Mouse (Mus musculus) CH12.LX (cell line): ENCODE measurements around the gene Parm1. TPM values are rescaled to one million over a fixed set of nuclear protein-coding genes. Genes with fewer than 3 reads are reported as not detected.

Source experiments
- DNase-seq: peaks from one replicate; pipeline ENCODE4 v3.0.0-alpha.2; 2013; ENCODE audit errors: extremely low read depth
- H3K27ac ChIP-seq: 2 replicates; pipeline ENCODE4 v1.5.1; 2012; ENCODE audit warnings: low read depth, mild to moderate bottlenecking, control low read depth, moderate library complexity; ENCODE audit not compliant: insufficient read depth
- H3K27me3 ChIP-seq: replicated peaks from 2 replicates; pipeline ENCODE3; 2012; ENCODE audit warnings: inconsistent platforms
- H3K36me3 ChIP-seq, 2 experiments: replicated peaks in 1 of 2; 2 replicates each; pipeline versions ENCODE3 to v1.6.1; 2012; ENCODE audit warnings: inconsistent platforms in 1 of 2, low read length in 1 of 2, mild to moderate bottlenecking in 1 of 2, mixed read lengths in 1 of 2, moderate library complexity in 1 of 2; ENCODE audit not compliant: control insufficient read depth in 1 of 2, insufficient read depth in 1 of 2
- H3K4me1 ChIP-seq, 2 experiments: 2 replicates each; pipeline ENCODE4 v1.6.1; 2012; ENCODE audit warnings: inconsistent platforms in 1 of 2, moderate library complexity in 1 of 2; ENCODE audit not compliant: insufficient read depth in 2 of 2, control insufficient read depth in 1 of 2
- H3K4me2 ChIP-seq: 2 replicates; pipeline ENCODE4 v1.6.1; 2012; ENCODE audit warnings: low read depth, mild to moderate bottlenecking, control low read depth; ENCODE audit not compliant: poor library complexity, insufficient read depth, severe bottlenecking
- H3K4me3 ChIP-seq, 3 experiments: fragments of 150-350 bp in 1 of 3; sonication (generic) in 1 of 3; replicated peaks in 1 of 3; 2 replicates each; pipeline versions ENCODE3 to v1.5.1; 2011 to 2012; ENCODE audit warnings: low read depth in 2 of 3, low read length in 2 of 3, mild to moderate bottlenecking in 2 of 3, moderate library complexity in 2 of 3, control low read depth in 1 of 3, improper control_type of control experiment in 1 of 3, inconsistent platforms in 1 of 3, mixed read lengths in 1 of 3; ENCODE audit not compliant: poor library complexity in 1 of 3
- H3K79me2 ChIP-seq: replicated peaks from 2 replicates; pipeline ENCODE4 v1.6.1; 2012; ENCODE audit warnings: mild to moderate bottlenecking, moderate library complexity; ENCODE audit not compliant: control insufficient read depth, poor library complexity, insufficient read depth, severe bottlenecking; ENCODE audit errors: extremely low read depth
- H3K9ac ChIP-seq: 2 replicates; pipeline ENCODE4 v1.6.1; 2012; ENCODE audit warnings: low read depth, mild to moderate bottlenecking, control low read depth, moderate library complexity; ENCODE audit not compliant: insufficient read depth
- H3K9me3 ChIP-seq: replicated peaks from 2 replicates; pipeline ENCODE3; 2012; ENCODE audit warnings: low read length, inconsistent platforms, mixed read lengths
- BHLHE40 ChIP-seq: IDR thresholded peaks from 2 replicates; pipeline ENCODE4 v1.6.1; 2011; ENCODE audit warnings: mild to moderate bottlenecking, low read depth, low read length, improper control_type of control experiment
- CHD2 ChIP-seq: IDR thresholded peaks from 2 replicates; pipeline ENCODE4 v1.6.1; 2011; ENCODE audit warnings: low read length, improper control_type of control experiment
- GABPA ChIP-seq: IDR thresholded peaks from 2 replicates; pipeline ENCODE4 v1.6.1; 2012; ENCODE audit warnings: low read depth, low read length, improper control_type of control experiment, inconsistent platforms; ENCODE audit not compliant: insufficient replicate concordance
- IRF4 ChIP-seq: IDR thresholded peaks from 2 replicates; pipeline ENCODE4 v1.6.1; 2014; ENCODE audit warnings: low read depth, mild to moderate bottlenecking, inconsistent platforms, low read length, improper control_type of control experiment
- JUN ChIP-seq: IDR thresholded peaks from 2 replicates; pipeline ENCODE4 v1.6.1; 2011; ENCODE audit warnings: low read depth, mild to moderate bottlenecking, low read length, improper control_type of control experiment, moderate library complexity; ENCODE audit not compliant: insufficient read depth
- MAFK ChIP-seq: IDR thresholded peaks from 2 replicates; pipeline ENCODE4 v1.6.1; 2011; ENCODE audit warnings: low read length, improper control_type of control experiment; ENCODE audit not compliant: insufficient replicate concordance
- MYC ChIP-seq: IDR thresholded peaks from 2 replicates; pipeline ENCODE4 v1.6.1; 2011; ENCODE audit warnings: low read depth, mild to moderate bottlenecking, improper control_type of control experiment, low read length
- PAX5 ChIP-seq: IDR thresholded peaks from 2 replicates; pipeline ENCODE4 v1.6.1; 2012; ENCODE audit warnings: low read length, inconsistent platforms, mixed read lengths
- POLR2A ChIP-seq: IDR thresholded peaks from 2 replicates; pipeline ENCODE4 v1.6.1; 2011; ENCODE audit warnings: low read depth, mild to moderate bottlenecking, improper control_type of control experiment, low read length
- POLR2AphosphoS2 ChIP-seq: IDR thresholded peaks from 2 replicates; pipeline ENCODE4 v1.6.1; 2011; ENCODE audit warnings: low read depth, low read length, improper control_type of control experiment
- RAD21 ChIP-seq: IDR thresholded peaks from 2 replicates; pipeline ENCODE4 v1.6.1; 2011; ENCODE audit warnings: low read depth, mild to moderate bottlenecking, low read length, improper control_type of control experiment, moderate library complexity
- SMC3 ChIP-seq: IDR thresholded peaks from 2 replicates; pipeline ENCODE4 v1.6.1; 2011; ENCODE audit warnings: low read depth, low read length, improper control_type of control experiment
- TBP ChIP-seq: conservative IDR thresholded peaks from 2 replicates; pipeline ENCODE4 v1.6.1; 2011; ENCODE audit warnings: low read depth, low read length, improper control_type of control experiment
- TCF12 ChIP-seq: IDR thresholded peaks from 2 replicates; pipeline ENCODE4 v1.6.1; 2014; ENCODE audit warnings: low read depth, mild to moderate bottlenecking, inconsistent platforms, low read length, improper control_type of control experiment
- UBTF ChIP-seq: IDR thresholded peaks from 2 replicates; pipeline ENCODE4 v1.6.1; 2012; ENCODE audit warnings: low read depth, mild to moderate bottlenecking, inconsistent platforms, low read length, improper control_type of control experiment, moderate library complexity
- USF1 ChIP-seq: IDR thresholded peaks from 2 replicates; pipeline ENCODE4 v1.6.1; 2014; ENCODE audit warnings: low read depth, mild to moderate bottlenecking, inconsistent platforms, low read length, improper control_type of control experiment
- USF2 ChIP-seq: conservative IDR thresholded peaks from 2 replicates; pipeline ENCODE4 v1.6.1; 2011; ENCODE audit warnings: low read depth, low read length, improper control_type of control experiment
- ZMIZ1 ChIP-seq: IDR thresholded peaks from 2 replicates; pipeline ENCODE4 v1.6.1; 2012; ENCODE audit warnings: low read depth, mild to moderate bottlenecking, inconsistent platforms, low read length, improper control_type of control experiment
- ZNF384 ChIP-seq: IDR thresholded peaks from 2 replicates; pipeline ENCODE4 v1.6.1; 2012; ENCODE audit warnings: low read depth, low read length, improper control_type of control experiment, inconsistent platforms
- dilution Hi-C: fragments of 300-500 bp; cut with MboI; formaldehyde crosslinking; loops from 2 replicates; pipeline ENCODE4 v1.14.3; 2020; ENCODE audit warnings: low sequenced_read_pairs; ENCODE audit not compliant: extremely low pct_unique_long_range_greater_than_20kb, extremely low pct_ligation_motif_present
- in situ Hi-C: fragments of 300-500 bp; cut with MboI; formaldehyde crosslinking; loops from 3 replicates; pipeline ENCODE4 v1.14.3; 2019; ENCODE audit warnings: low sequenced_read_pairs, low pct_ligation_motif_present, low pct_unique_long_range_greater_than_20kb, mixed read lengths
- polyA plus RNA-seq: library from polyadenylated mRNA; unstranded; fragments of >175 nt; gene quantifications from 2 replicates; pipeline ENCODE4 v1.2.1, GENCODE M21; 2012; ENCODE audit warnings: low read depth; ENCODE audit not compliant: insufficient read length
- total RNA-seq, 2 experiments: library from RNA; depleted of rRNA; stranded (reverse); fragments of 300-350 nt in 1 of 2; fragments of >200 nt in 1 of 2; gene quantifications; 2 replicates each; pipeline ENCODE4 v1.2.3; 2012 to 2014

Parm1 gene
- total and polyA plus RNA-seq, 3 experiments = 0.85 to 2.6 (median 0.90) TPM

GRCm38 (mm10) chr5:91594083-91594482, 76.7 kb downstream of the Parm1 start:
- no peak overlapping the region for H3K4me3 ChIP-seq
- no peak overlapping the region for H3K4me2 ChIP-seq
- TF ChIP-seq POLR2A (no peak), TCF12 (no peak), BHLHE40 (no peak), SMC3 (no peak), MAFK (no peak), RAD21 (no peak)
- peaks cover 0 to 12% of the 10 kb centered on the region in 2 experiments for H3K36me3 ChIP-seq
- H3K79me2 ChIP-seq = no peaks in the 10 kb centered on the region
- in situ Hi-C loops (no loop called here), dilution Hi-C loops (no loop called here)
- peaks cover 3 to 9% of the 10 kb centered on the region in 2 experiments; a peak in 3 of 4 replicates for H3K4me1 ChIP-seq
- H3K27ac ChIP-seq = no peak overlapping the region
- H3K27me3 ChIP-seq = no peaks in the 10 kb centered on the region
- DNase-seq = no peak
- no peaks in the 10 kb centered on the region for H3K9me3 ChIP-seq
- no peak overlapping the region for H3K9ac ChIP-seq

- no peaks in the 10 kb centered on the region for H3K9me3 ChIP-seq
- H3K9ac ChIP-seq = no peak overlapping the region
- in situ Hi-C loops (no loop called here), dilution Hi-C loops (no loop called here)
- no peak for DNase-seq
- no peak overlapping the region for H3K27ac ChIP-seq
- no peak for TF ChIP-seq JUN
- no peak for TF ChIP-seq POLR2A
- TF ChIP-seq MYC = no peak
- TF ChIP-seq RAD21 = no peak
- no peak for TF ChIP-seq POLR2AphosphoS2
- no peak for TF ChIP-seq USF2
- TF ChIP-seq CHD2 = no peak
- TF ChIP-seq ZMIZ1 = no peak
- TF ChIP-seq UBTF = no peak
- no peak for TF ChIP-seq GABPA
- TF ChIP-seq IRF4 = no peak
- no peak for TF ChIP-seq ZNF384
- TF ChIP-seq USF1 = no peak
- TF ChIP-seq PAX5 = no peak
- TF ChIP-seq TBP = no peak
- H3K79me2 ChIP-seq = no peaks in the 10 kb centered on the region
- H3K27me3 ChIP-seq = no peaks in the 10 kb centered on the region
- no peak overlapping the region for H3K4me3 ChIP-seq
- H3K36me3 ChIP-seq = peaks cover 0 to 14% of the 10 kb centered on the region in 2 experiments
- H3K4me1 ChIP-seq = peaks cover 3 to 9% of the 10 kb centered on the region in 2 experiments; a peak in 3 of 4 replicates
- H3K4me2 ChIP-seq = no peak overlapping the region
Measured at GRCm38 (mm10) chr5:91597216-91597615, 79.8 kb downstream of the Parm1 start.
